Mouse (Mus musculus) Muller cell, postnatal 12 days (primary cell): ENCODE measurements at regions not wholly inside any gene's neighbourhood (a gene's known extent, or its start where the extent isn't known, plus 50 kb on each side); places are given as distances from the start of the nearest gene placed in this dataset.
A peak's percentile ranks its signal among the peaks of the same experiment; 100 is the strongest.

Experiments
- DNase-seq: peaks from one replicate; pipeline ENCODE4 v3.0.0-alpha.2; 2015; ENCODE audit errors: inconsistent ontology term

DNA sequence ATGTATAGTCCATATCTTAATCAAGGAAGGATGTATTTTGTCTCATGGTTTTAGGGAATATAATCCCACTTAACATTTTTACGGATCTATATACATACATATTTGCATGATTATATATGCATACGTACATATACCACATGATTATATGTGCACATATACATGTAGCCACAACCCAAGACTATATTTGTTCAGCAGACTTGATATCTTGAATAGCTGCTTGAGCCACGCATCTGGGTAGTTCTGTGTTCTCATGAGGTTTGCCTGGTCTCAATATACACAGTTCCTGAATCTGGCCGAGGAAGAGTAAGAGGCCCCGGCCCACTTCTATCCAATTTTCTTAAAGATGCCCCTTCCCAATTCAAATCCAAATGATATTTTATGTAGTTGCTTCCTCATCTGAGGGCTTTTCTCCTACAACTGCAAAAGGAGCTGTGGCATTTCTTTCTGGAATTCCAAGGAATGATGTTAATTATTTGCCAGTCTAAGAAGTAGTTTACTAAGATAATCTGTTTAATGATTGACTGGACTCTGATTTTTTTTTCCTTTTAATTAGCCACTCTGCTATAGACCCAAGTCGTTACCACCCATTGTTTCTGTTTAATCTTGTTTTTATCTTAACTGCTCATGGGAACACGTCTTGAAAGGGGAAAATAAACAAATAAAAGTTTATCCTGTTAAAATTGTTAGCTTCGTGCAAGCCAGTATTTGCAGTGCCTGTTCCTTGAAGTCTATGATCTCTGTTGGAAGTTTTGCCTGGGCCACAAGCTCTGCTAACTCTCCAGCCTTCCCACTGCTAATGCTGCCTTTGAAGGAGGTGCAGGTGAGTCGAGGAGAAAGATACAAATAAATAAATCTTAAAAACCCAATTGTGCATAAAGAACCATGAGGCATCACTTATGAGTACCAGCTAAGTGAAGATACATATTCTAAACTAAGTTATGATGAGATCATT is 112.9 kb upstream of the Kitl start:
- DNase-seq: no peak

DNA sequence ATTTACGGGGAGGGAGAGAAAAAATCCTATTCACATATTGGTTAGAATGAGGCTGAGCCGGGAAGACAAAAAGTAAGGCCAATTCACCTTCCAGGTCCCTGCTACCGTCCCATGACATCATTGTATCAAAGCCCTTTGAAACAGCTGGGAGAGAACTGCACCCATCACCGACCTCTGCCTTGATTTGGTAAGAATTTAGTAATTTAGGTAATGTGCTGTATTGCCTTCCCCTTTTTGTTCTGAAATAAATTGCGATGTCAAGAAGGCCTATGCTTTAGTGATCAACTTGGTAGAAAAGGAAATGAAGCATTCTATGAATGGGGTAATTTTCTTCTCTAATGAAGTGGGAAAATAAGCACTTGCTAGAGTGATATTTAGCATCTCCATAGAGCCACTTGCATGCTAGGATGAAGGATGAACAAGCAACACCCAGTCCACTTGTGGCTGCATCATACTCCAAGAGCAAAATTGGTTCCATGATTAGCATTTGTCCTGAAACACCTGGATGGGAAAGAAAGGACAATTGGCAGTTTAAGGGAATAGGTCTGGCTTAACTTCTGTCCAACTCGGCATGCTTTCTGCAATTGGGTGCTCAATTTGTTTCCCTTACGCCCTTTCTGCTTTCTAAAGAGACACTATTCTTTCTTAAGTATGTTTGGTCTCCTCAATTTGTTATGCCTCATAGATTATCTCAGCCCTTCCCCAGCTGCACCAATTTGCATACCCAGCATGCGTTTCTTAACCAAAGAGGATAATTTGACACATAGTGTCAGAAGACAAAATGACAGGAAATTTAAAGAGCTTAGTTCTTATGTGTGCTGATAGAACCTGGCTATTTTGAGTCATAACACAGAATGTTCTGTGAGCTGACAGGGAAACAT is 114.2 kb upstream of the Kitl start:
- DNase-seq: no peak

DNA sequence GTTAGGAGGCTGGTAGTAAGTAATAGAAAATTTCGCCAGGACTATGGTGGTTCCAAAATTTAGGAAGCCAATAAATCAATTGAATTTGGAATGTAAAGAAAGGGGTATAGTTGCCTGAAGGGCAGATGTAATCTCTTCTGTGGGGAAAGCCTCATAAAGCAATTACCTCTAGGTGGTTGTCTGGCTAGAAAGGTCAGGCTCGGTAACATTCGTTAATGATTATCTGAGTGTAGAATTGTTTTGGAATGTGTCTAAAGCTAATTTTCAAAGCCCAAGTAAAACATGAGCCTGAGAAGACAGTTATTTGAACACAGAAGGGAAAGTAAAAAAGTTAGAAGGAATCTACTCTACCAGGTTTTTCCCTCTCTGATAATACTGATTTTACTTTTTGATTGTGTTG is 121.4 kb upstream of the Kitl start:
- no peak for DNase-seq

DNA sequence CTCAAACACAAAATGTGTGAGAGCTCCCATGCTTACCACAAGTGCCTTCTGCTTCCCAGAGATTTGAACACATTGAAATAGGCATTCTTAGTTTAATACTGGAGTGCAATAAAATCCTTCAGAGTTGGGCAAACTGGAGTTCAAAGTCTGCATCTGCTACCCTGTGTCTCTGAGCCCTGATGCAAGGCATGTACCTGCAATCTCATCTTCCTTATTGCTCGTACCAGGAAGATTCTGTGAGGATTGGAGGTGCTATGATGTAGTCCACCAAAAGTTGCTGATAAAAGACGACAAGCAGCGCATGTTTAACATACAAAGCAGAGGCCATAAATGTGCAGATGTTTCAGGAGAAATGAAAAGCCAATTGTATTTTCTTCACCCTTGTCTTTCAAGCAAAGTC is 123.5 kb upstream of the Kitl start:
- no peak for DNase-seq

DNA sequence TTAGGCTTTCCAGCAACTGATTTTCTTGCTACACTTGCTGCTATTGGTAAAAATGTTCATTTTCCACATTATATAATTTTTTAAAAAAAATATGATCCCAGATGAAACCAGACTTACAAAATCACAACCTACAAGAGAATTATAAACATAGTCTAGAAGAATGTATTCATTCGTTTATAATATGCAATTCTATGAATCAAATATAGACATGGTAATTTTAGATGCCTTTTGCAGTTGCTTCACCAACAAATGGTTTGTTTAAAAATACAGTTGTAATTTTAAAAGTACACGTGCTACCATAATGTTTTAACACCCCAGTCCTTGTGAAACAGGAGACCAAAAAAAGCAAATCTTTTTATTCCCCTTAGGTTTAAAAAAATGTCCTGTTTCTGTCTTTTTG is 122.4 kb upstream of the Csl start:
- no peak for DNase-seq

DNA sequence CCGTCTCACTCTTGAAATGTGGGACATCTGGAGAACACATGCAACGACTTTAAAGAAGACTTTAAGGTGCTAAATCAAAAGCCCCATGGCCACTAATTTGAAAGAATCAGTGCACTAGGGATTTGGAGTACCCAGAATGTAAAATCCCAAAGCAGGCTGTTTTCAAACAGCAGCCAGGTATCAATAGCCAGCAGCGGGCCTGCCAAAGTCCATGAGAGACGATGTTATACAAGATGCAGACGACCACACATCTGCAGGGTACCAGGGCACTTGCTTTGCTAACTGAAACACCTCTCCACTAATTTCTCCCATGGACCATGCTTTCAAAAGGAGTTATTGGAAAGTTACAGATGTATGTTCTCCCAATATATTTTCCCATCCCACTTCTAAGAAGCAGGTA is 119.9 kb upstream of the Csl start:
- no peak for DNase-seq

DNA sequence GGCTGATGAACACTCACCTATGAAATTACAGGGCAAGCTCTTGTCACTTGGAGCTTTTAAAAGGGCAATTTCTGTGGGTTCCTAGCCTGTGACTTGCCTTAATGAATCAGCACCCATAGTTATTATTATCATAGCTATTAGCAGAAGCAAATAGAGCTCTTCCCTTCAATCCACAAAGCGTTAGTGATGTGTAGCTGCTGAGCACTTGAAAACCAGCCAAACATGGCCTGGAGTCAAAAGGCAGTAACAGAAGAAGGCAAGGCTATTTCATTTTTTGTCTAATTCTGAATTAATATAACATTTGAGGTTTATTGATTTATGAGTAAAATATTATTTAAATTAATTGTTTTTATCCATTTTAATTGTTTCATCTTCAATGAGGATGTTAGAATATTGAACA is 105.3 kb upstream of the Csl start:
- DNase-seq: no peak

DNA sequence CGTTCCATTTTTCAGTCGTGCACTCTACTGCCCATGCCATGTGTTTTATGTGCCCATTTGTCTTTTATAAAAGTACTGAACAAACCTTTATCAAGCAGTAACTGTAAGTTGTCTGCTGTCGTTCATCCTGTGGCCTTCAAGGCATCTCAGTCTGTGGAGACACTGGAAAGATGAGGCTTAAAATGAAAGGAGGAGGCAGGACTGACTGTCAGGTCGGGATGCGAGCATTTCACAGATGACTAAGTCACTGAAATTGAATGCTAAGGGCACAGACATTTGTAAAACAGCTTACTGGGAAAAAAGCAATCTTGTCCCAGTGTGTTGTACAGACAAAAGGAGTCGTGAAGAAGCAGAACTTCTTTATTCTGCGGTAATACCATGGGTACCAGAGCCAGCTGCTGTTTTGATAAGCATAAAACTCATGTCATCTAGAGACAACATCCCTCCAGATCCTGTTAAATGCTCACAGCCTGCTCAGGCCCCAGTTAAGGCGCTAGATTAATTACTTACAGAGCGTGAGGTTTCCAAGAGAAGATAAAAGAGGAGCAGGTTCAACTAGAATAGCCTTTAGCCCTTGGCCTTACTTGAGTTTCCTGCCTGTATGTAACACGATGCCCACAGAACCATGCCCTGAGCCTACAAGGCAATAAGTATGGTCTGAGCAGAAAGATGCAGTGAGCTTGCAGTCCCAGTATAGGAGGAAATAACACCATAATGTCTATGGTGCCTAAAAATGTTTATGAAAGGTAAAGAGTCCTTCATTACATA is 101.0 kb upstream of the Csl start:
- DNase-seq: no peak

DNA sequence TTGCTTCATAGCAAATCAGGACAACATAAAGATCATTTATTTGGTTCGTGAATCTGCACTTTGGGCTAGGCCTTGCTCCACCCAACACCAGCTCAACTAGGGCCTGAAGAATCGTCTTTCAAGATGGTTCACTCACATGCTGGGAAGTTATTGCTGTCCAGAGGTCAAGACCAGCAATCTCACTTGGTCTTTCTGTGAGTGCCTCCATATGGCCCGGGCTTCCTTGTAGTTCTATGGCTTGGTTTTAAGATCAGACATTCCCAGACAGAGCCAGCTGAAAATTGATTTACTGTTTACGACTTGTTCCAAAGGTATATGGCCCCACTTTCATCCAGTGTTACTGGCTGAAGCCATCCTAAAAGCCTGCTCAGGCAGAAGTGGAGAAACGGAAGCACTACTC is 84.7 kb upstream of the Csl start:
- DNase-seq: no peak

DNA sequence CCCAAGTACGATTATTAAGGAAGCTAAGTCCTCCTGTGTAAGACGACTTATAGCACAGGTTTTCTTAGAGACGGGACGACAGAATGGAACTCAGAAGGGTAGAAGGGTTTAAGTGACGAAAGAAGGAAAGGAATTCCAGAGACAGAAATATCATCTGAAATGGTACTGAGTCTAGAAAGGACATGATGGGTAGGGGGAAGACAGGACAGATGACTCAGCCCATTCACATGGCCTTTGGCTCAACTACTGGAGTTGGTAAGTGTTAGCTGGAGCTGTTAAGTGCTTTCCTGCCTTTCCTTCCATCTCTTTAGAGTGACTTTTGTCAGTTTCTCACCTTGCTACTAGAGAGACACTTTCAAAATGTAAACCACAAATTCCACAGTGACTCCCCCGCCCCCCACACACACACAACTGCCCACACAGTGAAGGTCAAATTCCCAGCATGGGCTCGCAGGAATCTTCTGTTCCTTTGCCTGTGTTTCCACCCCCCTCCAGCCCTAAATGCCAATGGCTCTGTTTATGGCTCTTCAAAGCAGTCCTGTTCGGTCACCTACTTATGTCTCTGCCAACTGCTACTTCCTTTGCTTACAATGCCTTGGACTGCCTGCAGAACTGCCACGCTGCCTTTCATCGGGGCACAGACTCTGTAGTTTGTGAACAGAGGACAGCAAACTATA is 81.8 kb upstream of the Csl start:
- peak; percentile 17 for DNase-seq

DNA sequence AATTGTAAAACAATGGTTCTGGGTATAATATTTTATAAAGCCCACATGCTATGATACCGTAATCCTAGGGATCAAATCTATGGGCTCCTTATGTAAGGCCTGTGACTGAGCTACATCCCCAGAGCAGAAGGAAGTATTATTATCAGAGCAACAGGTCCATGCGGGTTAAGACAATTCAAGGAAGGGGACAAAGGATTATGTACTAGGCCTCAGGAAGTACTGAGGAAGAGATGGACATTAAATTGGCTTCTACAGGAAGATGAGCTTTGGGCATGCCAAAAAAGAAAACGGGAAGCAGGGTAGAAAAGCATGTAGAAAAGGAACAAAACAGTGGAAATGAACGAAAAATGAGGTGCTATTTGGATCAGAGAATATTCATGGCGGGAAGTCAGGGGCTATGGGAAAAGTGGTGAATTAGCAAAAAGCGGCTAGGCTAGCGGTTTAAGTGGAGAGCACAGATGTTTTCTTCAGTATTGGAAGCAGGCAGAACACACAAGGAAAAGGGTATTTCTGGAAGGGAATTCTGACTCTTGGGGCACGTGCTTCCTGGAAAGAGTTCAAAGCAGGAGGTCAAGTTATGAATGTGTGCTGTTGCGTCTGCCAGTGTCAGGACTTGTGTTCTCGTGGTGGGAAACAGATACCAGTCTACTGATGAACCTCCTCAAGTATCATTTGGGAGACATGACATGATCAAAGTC is 80.9 kb upstream of the Csl start:
- DNase-seq: no peak

DNA sequence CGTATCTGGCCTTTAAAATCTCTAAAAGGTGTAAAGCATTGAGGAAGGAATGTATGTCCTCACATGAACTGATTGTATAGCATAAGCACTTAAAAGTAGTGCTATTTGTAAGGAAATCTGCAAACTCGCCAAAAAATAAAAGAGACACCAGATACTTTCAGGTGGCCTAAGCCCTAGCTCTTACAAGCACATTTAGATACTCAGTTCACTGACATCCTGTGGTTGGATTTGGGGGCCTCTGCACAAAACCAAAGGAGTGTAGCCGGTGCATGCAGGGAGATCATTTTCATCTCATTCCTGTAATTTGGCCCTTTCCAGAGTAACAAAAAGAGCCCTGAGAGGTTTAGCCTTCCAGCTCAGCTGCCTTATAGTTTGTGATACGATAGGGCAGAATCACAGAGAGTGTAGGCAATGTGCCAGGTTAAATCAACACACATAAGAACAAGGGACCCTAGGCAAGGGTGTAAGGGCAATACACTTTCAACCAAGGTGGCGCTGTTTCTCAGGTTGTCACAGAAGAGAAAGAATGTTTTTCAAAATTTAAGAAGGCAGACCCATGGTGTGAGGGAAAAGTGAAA is 77.5 kb upstream of the Csl start:
- no peak for DNase-seq

DNA sequence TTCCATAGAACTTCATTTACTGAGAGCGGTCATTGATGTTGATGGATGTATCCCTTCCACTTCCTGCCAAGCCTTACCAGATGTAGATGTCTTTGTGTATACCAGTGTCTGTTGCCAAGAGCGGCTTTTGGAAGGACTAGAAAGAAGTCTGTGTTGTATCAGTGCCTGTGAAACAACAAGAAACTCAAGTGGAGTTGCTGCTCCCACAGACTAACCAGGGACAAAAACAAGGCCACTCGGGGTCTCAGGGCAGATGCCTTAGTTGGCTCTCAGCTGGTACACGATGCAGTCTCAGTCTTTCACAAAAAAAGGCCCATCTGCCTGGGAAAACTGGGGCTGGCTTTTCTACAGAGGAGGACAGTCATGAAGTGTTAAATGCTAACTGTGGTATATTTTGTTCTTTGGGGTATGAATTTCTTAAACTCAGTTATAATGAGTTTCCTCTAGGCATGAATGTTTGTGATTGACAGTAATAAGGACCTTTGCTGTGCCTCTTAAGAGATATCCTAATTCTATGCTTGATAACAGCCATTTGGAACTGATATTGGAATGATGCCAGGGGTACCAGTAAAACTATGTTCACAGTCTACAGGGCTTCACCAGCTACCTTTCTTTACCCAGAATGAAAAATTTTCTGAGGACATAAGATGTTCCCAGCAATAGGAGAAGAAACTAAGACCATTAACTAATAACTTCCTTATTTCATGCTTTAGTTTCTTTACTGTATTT is 75.6 kb upstream of the Csl start:
- no peak for DNase-seq

DNA sequence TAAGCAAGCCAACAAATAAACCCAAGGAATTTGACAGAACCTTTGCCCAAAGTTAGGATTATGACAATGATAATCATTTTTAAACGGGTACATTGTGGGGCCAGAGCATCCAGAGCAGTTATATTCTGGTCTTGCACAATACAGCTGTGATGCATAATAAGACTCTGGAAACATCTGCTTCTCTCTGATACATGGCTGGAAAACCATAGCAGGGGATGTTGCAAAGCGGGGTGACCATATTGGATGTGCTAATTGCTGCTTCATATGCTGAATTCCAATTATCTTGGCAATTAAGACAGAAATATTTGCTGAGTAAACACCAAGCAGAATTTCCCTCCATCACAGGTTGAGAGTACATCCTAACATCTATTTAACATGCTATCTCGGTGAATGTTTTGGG is 70.5 kb upstream of the Csl start:
- no peak for DNase-seq

DNA sequence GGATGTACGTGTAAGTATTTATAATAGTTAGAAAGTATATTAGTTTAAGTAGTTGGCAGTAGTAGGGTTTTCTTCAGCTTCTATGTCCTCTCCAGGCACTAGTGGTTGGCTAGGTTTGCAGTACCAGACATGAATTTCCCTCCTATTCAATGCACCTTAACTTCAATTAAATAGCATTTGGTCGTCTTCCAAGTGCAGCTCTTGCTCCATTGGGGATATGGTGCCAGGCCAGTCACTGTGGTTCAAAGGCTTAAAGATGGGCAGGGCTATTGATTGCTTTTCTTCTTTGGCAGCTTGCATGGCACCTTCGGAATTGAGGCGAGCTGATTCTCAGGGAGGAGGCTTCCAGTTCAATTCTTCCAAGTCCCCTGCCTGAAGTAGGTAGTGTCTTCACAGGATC is 68.0 kb upstream of the Csl start:
- DNase-seq: no peak

DNA sequence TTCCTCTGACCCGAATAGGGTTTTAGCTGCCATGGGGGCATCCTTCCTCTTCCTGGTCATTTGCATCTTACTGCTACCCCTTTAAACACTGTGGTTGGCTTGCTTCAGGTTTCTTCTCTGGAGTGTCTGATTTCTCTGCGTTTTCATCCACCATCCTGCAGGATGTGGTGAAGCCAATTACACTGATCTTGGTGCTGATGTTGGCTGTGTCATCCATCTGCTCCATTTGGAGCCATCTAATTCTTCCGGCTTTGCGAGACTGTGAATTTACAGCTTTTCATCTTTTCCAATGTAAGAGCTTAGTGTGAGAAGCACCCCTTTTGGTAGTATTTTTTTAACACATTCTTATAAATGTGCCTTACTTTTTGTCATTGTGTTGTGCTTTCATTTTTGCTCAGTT is 66.4 kb upstream of the Csl start:
- DNase-seq: no peak

DNA sequence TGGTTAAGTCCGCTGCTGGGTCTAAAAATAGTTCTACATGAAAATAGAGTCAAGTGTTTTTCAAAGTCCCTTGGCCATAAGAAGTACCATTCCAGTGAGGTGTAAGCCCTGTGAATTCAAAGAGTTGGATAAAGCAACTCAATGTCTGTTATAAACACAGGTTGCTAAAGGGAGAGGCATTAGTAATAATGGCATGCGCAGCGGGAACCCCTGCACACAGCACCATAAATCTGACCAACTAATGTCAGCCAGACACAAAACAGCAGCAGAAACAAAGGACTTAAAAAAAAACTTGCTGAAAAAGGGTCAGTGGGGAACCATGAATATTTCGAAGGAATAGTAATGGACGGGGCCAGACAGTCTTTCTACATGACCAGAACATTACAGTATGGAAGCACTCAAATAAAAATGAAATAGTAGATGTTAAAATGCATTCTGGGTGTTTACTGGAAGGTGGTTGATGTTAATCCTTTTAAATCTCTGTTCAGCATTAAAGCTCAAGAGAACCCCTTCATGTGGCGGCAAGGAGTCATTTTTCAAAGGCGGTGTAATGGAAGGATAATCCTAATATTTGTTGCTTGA is 52.7 kb upstream of the Csl start:
- DNase-seq: no peak

DNA sequence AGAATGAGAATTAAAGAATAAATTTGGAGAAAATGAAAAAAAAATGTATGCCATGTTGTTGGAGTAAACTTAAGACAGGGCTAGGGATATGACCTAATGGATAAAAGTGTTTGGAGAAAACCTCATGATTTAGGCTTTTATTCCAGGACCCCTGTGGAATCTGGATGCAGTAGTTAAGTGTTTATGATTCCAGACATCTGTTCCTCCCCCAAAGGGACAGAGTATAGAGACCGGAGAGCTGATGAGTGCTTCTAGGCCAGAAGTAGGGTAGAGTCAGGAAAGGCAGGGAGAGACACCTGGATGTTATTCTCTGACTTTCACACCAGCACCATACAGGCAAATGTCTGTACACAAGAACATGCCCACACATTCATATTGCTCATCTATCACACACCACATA is 52.0 kb upstream of the Csl start:
- no peak for DNase-seq
